Mouse (Mus musculus) neural tube, embryonic 11.5 days (tissue): Measurements from ENCODE around the gene Styxl1. TPM values are rescaled to one million over a fixed set of nuclear protein-coding genes. Genes with fewer than 3 reads are reported as not detected.

Experiments
- ATAC-seq: fragments of 200-750 bp; cut with Nextera tagmentation; 2 replicates; pipeline ENCODE4 v1.8.0; 2017; ENCODE audit warnings: moderate number of reproducible peaks, mild to moderate bottlenecking, moderate TSS enrichment, moderate library complexity; ENCODE audit not compliant: insufficient read depth, low FRiP score, low TSS enrichment
- DNase-seq: peaks from one replicate; pipeline ENCODE4 v3.0.0-alpha.2; 2015; ENCODE audit warnings: low spot score
- H3K27ac ChIP-seq: fragments of 300-500 bp; sonication (generic); 2 replicates; pipeline ENCODE4 v1.5.1; 2014; ENCODE audit warnings: low read depth, mild to moderate bottlenecking, low read length
- H3K27me3 ChIP-seq: fragments of 300-500 bp; sonication (generic); 2 replicates; pipeline ENCODE4 v1.6.1; 2014; ENCODE audit warnings: mild to moderate bottlenecking, low read length, mixed read lengths; ENCODE audit not compliant: control insufficient read depth, insufficient read depth
- H3K36me3 ChIP-seq: fragments of 300-500 bp; sonication (generic); 2 replicates; pipeline ENCODE4 v1.6.1; 2014; ENCODE audit warnings: mild to moderate bottlenecking, low read length, moderate library complexity, mixed read lengths; ENCODE audit not compliant: control insufficient read depth, insufficient read depth
- H3K4me1 ChIP-seq: fragments of 300-500 bp; sonication (generic); 2 replicates; pipeline ENCODE4 v1.6.1; 2014; ENCODE audit warnings: low read length, mixed read lengths; ENCODE audit not compliant: control insufficient read depth, insufficient read depth
- H3K4me2 ChIP-seq: fragments of 300-500 bp; sonication (generic); 2 replicates; pipeline ENCODE4 v1.6.1; 2014; ENCODE audit warnings: low read depth, mild to moderate bottlenecking, moderate library complexity
- H3K4me3 ChIP-seq: fragments of 300-500 bp; sonication (generic); 2 replicates; pipeline ENCODE4 v1.5.1; 2014; ENCODE audit warnings: low read depth, low read length
- H3K9ac ChIP-seq: fragments of 300-500 bp; sonication (generic); 2 replicates; pipeline ENCODE4 v1.6.1; 2014; ENCODE audit warnings: mild to moderate bottlenecking, low read length
- H3K9me3 ChIP-seq: fragments of 300-500 bp; sonication (generic); 2 replicates; pipeline ENCODE4 v1.6.1; 2016; ENCODE audit warnings: low read length; ENCODE audit not compliant: control insufficient read depth
- WGBS: fragments of 180-500 bp; shearing (Covaris S2); extraction: QIAGEN DNeasy Blood & Tissue Kit; methylation state at CpG from one replicate; pipeline ENCODE4 v1.1.7; 2014; 5-methylcytosine and 5-hydroxymethylcytosine counted together
- polyA plus RNA-seq: library from polyadenylated mRNA; unstranded; fragments of >200 nt; fragmentation: Nextera tagmentation; extraction: Ambion mirVana; gene quantifications from 2 replicates; pipeline ENCODE4 v1.2.1, GENCODE M21; 2014

Styxl1 gene
- polyA plus RNA-seq, 1 experiment from 2014 or later: not detected

DNA sequence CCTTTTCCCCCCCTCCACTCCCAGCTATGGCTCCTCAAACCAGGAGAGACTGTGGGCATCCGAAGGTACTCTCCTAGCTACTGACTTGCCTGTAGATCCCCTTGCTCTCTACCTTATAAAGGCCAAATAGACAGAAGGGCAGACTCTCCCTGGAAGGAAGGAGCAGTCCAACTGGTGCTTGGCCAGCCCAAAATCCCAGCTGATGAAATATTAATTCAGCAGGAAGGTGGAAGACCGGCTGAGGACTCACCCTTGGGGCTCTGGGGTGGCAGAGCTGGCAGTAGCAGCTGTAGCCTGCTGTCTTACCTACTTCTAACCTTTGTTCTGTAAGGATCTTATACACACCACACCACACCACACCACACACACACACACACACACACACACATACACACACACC, 26.6 kb upstream of the Styxl1 start:
- H3K27ac ChIP-seq: no peak overlapping the region
- 58% methylated on average over 2 of the region's 2 CpGs for WGBS
- ATAC-seq: no peak

DNA sequence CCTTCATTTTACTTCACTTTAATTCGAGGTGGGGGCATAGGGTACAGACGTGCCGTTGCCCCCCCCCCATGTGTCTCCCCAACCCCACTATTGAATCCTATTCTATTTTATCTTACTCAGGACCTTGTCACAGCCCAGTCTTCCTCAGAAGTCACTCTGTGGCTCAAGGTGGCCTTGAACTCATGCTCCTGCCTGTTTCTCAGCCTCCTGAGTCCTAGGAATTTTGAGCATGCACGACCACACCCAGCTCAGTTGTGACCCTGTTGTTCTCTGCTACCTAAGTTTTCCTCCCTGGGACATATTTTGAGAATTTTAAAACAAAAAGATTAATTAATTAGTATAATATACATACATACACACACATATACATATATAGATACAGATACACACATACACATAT, 25.5 kb upstream of the Styxl1 start:
- no peaks in the 10 kb centered on the region for H3K36me3 ChIP-seq
- no peak for ATAC-seq
- H3K9ac ChIP-seq: no peak overlapping the region
- DNase-seq: no peak
- 85% methylated on average over 4 of the region's 4 CpGs for WGBS
- H3K27me3 ChIP-seq: no peaks in the 10 kb centered on the region
- H3K4me2 ChIP-seq: no peak overlapping the region
- H3K9me3 ChIP-seq: no peaks in the 10 kb centered on the region
- peaks cover 8% of the 10 kb centered on the region; the same call in 1 of the 2 replicates for H3K4me1 ChIP-seq
- H3K4me3 ChIP-seq: no peak overlapping the region
- no peak overlapping the region for H3K27ac ChIP-seq

More for the DNA sequence above, 26.6 kb upstream of the Styxl1 start:
- Histone ChIP-seq H3K4me2 (no peak overlapping the region), H3K27me3 (no peaks in the 10 kb centered on the region), H3K9ac (no peak overlapping the region), H3K9me3 (no peaks in the 10 kb centered on the region), H3K4me3 (no peak overlapping the region), H3K4me1 (peaks cover 8% of the 10 kb centered on the region; the same call in 1 of the 2 replicates), H3K36me3 (no peaks in the 10 kb centered on the region)
- no peak for DNase-seq

DNA sequence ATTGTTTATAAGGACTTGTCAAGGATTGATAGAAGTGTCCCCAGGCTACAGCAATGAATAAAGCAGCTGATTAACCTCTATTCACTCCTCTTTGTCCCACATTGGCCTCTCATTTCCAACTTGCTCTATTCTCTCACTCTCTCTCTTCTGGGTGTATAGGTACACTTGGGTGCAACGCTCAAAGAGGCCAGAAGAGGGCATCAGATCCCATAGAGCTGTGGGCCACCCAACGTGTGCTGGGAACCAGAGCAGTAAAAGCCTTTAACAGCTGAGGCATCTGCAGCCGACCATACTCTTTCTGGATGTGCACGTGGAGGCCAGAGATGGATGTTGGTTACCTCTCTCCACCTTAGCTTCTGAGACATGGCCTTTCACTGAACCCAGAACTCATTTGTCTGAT, 24.9 kb upstream of the Styxl1 start:
- Histone ChIP-seq H3K4me2 (no peak overlapping the region), H3K27me3 (no peaks in the 10 kb centered on the region), H3K9me3 (no peaks in the 10 kb centered on the region), H3K36me3 (no peaks in the 10 kb centered on the region), H3K4me3 (no peak overlapping the region), H3K9ac (no peak overlapping the region), H3K27ac (no peak overlapping the region), H3K4me1 (peaks cover 8% of the 10 kb centered on the region; the same call in 1 of the 2 replicates)
- 65% methylated on average over 4 of the region's 4 CpGs for WGBS
- ATAC-seq (no peak), DNase-seq (no peak)

DNA sequence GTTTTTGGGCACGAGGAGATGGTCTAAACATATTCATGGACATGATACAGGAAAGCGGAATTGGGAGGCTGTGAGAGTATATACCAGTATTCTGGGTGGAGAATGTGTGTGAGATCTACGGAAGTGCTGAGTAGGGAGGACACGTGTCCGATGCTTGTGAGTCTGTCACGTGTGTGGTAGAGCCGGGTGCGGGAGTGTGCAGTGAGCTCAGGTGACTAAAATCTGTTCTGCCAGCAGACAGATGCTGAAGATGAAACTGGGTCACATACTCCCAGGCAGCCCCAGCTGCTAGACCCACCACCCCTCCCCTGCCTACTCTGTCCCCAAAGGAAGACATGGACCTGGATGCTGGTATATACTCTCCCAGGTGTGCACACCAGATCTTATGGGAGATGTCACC, 24.5 kb upstream of the Styxl1 start:
- ATAC-seq (no peak), DNase-seq (no peak)
- H3K4me2 ChIP-seq: no peak overlapping the region
- no peak overlapping the region for H3K27ac ChIP-seq
- H3K9ac ChIP-seq: no peak overlapping the region
- H3K36me3 ChIP-seq: no peaks in the 10 kb centered on the region
- H3K4me1 ChIP-seq: peaks cover 8% of the 10 kb centered on the region; the same call in 1 of the 2 replicates
- 93% methylated on average over 8 of the region's 8 CpGs for WGBS
- no peaks in the 10 kb centered on the region for H3K27me3 ChIP-seq
- no peaks in the 10 kb centered on the region for H3K9me3 ChIP-seq
- no peak overlapping the region for H3K4me3 ChIP-seq

DNA sequence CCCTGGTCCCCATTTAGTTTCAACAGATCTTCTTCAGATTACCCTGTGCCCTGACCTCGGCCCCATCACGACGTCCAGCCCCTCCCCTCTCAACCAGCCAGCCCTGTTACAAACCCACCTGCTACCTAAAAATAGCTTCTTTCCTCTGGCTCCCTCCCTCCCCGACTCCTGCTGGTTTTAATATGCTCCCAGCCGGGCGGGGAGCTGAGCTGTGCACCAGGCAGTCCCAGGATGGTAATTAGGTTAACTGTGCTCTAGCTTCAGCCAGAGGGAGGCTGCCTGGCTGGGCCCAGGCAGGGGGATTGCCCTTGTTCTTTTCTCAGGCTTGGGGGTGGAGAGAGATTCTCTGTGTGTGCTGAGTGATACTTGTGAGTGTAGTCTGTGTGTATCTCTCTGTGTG, 22.7 kb upstream of the Styxl1 start:
- H3K9ac ChIP-seq: no peak overlapping the region
- peak; percentile 56 for DNase-seq
- WGBS: 1% methylated on average over 6 of the region's 6 CpGs

DNA sequence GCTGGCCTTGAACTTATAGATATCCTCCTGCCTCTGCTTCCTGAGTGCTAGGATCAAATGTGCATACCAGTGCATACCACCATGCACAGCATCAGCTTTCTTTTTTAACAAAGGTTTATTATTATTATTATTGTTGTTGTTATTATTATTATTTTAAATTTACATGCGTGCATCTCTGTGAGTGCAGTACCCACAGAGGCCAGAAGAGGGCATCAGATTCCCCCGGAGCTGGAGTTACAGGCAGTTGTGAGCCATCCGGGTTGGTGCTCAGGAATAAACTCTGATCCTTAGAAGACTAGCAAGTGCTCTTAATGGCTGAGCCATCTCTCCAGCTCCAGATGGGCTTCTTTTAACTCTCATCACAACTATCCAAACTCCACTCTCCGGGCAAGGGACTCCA, 21.6 kb upstream of the Styxl1 start:
- Histone ChIP-seq H3K9me3 (no peaks in the 10 kb centered on the region), H3K9ac (no peak overlapping the region), H3K4me1 (peaks cover 8% of the 10 kb centered on the region; the same call in 1 of the 2 replicates), H3K4me2 (no peak overlapping the region), H3K27ac (no peak overlapping the region), H3K4me3 (no peak overlapping the region), H3K27me3 (no peaks in the 10 kb centered on the region), H3K36me3 (no peaks in the 10 kb centered on the region)
- WGBS: 48% methylated on average over 4 of the region's 4 CpGs
- ATAC-seq (no peak), DNase-seq (no peak)

More for the DNA sequence above, 22.7 kb upstream of the Styxl1 start:
- Histone ChIP-seq H3K4me2 (no peak overlapping the region), H3K9me3 (no peaks in the 10 kb centered on the region), H3K27me3 (no peaks in the 10 kb centered on the region), H3K4me1 (peaks cover 8% of the 10 kb centered on the region; the same call in 1 of the 2 replicates), H3K4me3 (no peak overlapping the region), H3K36me3 (no peaks in the 10 kb centered on the region), H3K27ac (0 out of 2 replicates have a peak overlapping the region, but pooled peaks have one; percentile 35)
- ATAC-seq: peak; percentile 38; the same call in 1 of the 2 replicates

DNA sequence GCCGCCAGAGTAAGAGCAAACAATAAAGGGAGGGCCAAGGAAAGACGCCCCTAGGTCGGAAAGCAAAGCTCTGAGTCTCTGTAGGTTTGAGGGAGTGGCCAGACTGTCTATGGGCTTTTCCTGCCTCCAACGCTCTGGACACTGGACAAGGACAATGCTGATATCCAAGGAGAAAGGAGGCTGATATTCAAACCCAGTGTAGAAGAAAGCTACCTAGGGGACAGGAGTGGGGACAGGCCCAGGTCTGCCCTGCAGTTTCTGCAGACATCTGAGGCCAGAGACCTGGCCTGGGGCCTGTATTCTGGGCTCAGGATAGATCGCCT, 16.6 kb upstream of the Styxl1 start:
- H3K36me3 ChIP-seq: peaks cover 8% of the 10 kb centered on the region; the same call in 1 of the 2 replicates
- peak overlapping the region; percentile 82 for H3K27ac ChIP-seq
- H3K9me3 ChIP-seq: no peaks in the 10 kb centered on the region
- WGBS: 12% methylated on average over 5 of the region's 5 CpGs
- H3K27me3 ChIP-seq: no peaks in the 10 kb centered on the region
- H3K4me3 ChIP-seq: no peak overlapping the region
- DNase-seq (no peak), ATAC-seq (peak; percentile 63; the same call in 1 of the 2 replicates)
- H3K4me2 ChIP-seq: peak overlapping the region; percentile 35
- H3K4me1 ChIP-seq: peaks cover 4% of the 10 kb centered on the region; the same call in 1 of the 2 replicates
- H3K9ac ChIP-seq: peak overlapping the region; percentile 44

DNA sequence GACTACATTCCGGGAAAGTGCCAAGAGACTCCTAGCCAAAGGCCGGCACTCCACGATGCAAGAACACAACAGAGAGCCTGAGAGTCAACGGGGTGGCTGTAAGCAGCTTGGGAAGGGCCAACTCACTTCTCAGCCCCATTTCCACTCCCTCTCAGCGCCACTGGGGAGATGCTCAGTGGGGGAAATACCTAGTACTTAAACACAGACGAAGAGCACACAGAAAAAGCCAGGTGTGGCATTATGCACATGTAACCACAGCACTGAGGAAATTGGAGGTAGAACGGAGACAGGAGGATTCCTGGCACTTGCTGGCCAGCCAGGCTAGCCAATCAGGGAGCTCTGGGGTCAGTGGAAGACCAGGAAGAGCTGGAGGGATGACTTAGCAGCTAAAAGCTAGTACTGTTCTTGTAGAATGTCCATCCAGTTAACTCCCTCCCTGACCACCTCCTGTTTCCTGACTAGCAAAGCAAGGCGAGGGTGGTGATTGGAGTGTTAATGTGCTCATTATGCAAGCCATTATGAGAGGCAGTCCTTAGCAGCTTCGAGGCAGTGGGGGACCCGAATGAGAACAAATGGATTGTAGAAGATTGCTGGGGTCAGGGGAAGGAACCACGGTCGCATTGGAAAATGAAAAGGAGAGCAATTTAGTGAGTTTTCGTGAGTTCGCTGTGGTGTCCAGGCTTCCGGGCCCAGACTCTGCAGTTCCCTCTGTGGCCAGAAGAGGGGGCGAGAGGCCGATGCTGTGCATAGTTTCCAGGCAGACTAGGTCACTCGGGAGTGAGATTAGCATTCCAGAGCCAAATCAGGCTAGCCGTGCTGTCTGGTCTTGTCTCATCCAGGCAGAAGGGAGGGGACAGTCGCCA, 16.0 kb upstream of the Styxl1 start:
- Histone ChIP-seq H3K9me3 (no peaks in the 10 kb centered on the region), H3K9ac (peak overlapping the region; percentile 49), H3K4me2 (peak overlapping the region; percentile 35), H3K27ac (peak overlapping the region; percentile 82), H3K4me3 (no peak overlapping the region), H3K27me3 (no peaks in the 10 kb centered on the region), H3K36me3 (peaks cover 13% of the 10 kb centered on the region), H3K4me1 (peaks cover 4% of the 10 kb centered on the region; the same call in 1 of the 2 replicates)
- DNase-seq: peak; percentile 89
- WGBS: 9% methylated on average over 20 of the region's 20 CpGs
- peak; percentile 90 for ATAC-seq

DNA sequence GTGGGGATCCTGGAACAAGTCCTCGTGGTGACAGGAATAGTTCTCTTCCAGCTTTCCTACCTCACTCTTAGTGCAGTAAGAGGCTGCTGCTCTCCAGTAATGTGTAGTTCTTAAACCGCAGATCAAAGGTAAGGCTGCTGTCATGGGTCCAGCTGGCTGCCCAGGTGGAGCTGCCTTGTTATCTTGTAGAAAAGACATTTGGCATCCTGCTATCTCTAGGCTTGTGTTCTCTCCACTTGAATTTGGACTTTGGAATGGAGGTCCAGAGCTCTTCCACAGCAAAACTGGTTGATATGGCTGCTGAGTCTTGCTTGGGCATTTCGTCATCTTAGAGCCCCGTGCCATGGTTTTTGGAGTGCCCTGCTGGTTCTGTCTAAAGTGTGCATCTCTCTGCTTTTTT, 4.7 kb upstream of the Styxl1 start:
- DNase-seq: no peak
- peaks cover 30% of the 10 kb centered on the region for H3K36me3 ChIP-seq
- H3K9ac ChIP-seq: no peak overlapping the region
- no peak overlapping the region for H3K27ac ChIP-seq
- H3K9me3 ChIP-seq: no peaks in the 10 kb centered on the region
- H3K4me2 ChIP-seq: no peak overlapping the region
- H3K27me3 ChIP-seq: no peaks in the 10 kb centered on the region
- ATAC-seq: no peak
- 89% methylated on average over 4 of the region's 4 CpGs for WGBS
- peaks cover 8% of the 10 kb centered on the region; the same call in 1 of the 2 replicates for H3K4me1 ChIP-seq
- H3K4me3 ChIP-seq: no peak overlapping the region
